Mouse (Mus musculus) hindbrain, embryonic 11.5 days (tissue): Measurements from ENCODE around the gene Gm28308. TPM values are rescaled to one million over a fixed set of nuclear protein-coding genes. Genes with fewer than 3 reads are reported as not detected.

Experiments
- ATAC-seq: fragments of 200-750 bp; cut with Nextera tagmentation; 2 replicates; pipeline ENCODE4 v1.8.0; 2017; ENCODE audit warnings: mild to moderate bottlenecking, moderate TSS enrichment, moderate library complexity; ENCODE audit not compliant: low FRiP score
- DNase-seq: peaks from one replicate; pipeline ENCODE4 v3.0.0-alpha.2; 2015; ENCODE audit warnings: low spot score
- H3K27ac ChIP-seq: fragments of 300-500 bp; sonication (generic); 2 replicates; pipeline ENCODE4 v1.5.1; 2014; ENCODE audit warnings: mild to moderate bottlenecking, low read depth, low read length
- H3K27me3 ChIP-seq: fragments of 300-500 bp; sonication (generic); 2 replicates; pipeline ENCODE4 v1.6.1; 2014; ENCODE audit warnings: mild to moderate bottlenecking, low read length, moderate library complexity, mixed read lengths; ENCODE audit not compliant: control insufficient read depth, insufficient read depth
- H3K36me3 ChIP-seq: fragments of 300-500 bp; sonication (generic); 2 replicates; pipeline ENCODE4 v1.6.1; 2014; ENCODE audit warnings: mild to moderate bottlenecking, low read length, moderate library complexity, mixed read lengths; ENCODE audit not compliant: control insufficient read depth, insufficient read depth
- H3K4me1 ChIP-seq: fragments of 300-500 bp; sonication (generic); replicated peaks from 2 replicates; pipeline ENCODE4 v1.6.1; 2014; ENCODE audit warnings: low read length, mixed read lengths; ENCODE audit not compliant: control insufficient read depth, insufficient read depth
- H3K4me2 ChIP-seq: fragments of 300-500 bp; sonication (generic); replicated peaks from 2 replicates; pipeline ENCODE4 v1.6.1; 2014; ENCODE audit warnings: mild to moderate bottlenecking, low read depth, low read length
- H3K4me3 ChIP-seq: fragments of 300-500 bp; sonication (generic); 2 replicates; pipeline ENCODE4 v1.5.1; 2014; ENCODE audit warnings: low read depth, low read length
- H3K9ac ChIP-seq: fragments of 300-500 bp; sonication (generic); 2 replicates; pipeline ENCODE4 v1.6.1; 2014; ENCODE audit warnings: low read depth, low read length
- H3K9me3 ChIP-seq: fragments of 300-500 bp; sonication (generic); 2 replicates; pipeline ENCODE4 v1.6.1; 2016; ENCODE audit warnings: low read length; ENCODE audit not compliant: control insufficient read depth
- WGBS: fragments of 180-500 bp; shearing (Covaris S2); extraction: QIAGEN DNeasy Blood & Tissue Kit; methylation state at CpG from one replicate; pipeline ENCODE4 v1.1.7; 2014; 5-methylcytosine and 5-hydroxymethylcytosine counted together
- polyA plus RNA-seq: library from polyadenylated mRNA; unstranded; fragments of >200 nt; fragmentation: Nextera tagmentation; extraction: Ambion mirVana; gene quantifications from 2 replicates; pipeline ENCODE4 v1.2.1, GENCODE M21; 2014

Gene Gm28308
- polyA plus RNA-seq, 1 experiment from 2014 or later: not detected

GRCm38 (mm10) chr6:52189909-52190308, 23.2 kb downstream of the Gm28308 start:
- H3K36me3 ChIP-seq: no peaks in the 10 kb centered on the region
- H3K4me3 ChIP-seq: peak overlapping the region; percentile 49
- H3K4me2 ChIP-seq: peak overlapping the region; percentile 62
- no peak for ATAC-seq
- H3K9me3 ChIP-seq: no peaks in the 10 kb centered on the region
- H3K27me3 ChIP-seq: peaks cover 79% of the 10 kb centered on the region
- H3K9ac ChIP-seq: peak overlapping the region; percentile 85
- WGBS: 9% methylated on average over 8 of the region's 8 CpGs
- DNase-seq: no peak
- H3K27ac ChIP-seq: peak overlapping the region; percentile 95
- H3K4me1 ChIP-seq: peaks cover 2% of the 10 kb centered on the region; the same call in 1 of the 2 replicates

GRCm38 (mm10) chr6:52189172-52189591, 24.0 kb downstream of the Gm28308 start:
- H3K9me3 ChIP-seq: no peaks in the 10 kb centered on the region
- H3K27me3 ChIP-seq: peaks cover 79% of the 10 kb centered on the region
- H3K4me3 ChIP-seq: peak overlapping the region; percentile 49
- ATAC-seq (no peak), DNase-seq (no peak)
- H3K4me1 ChIP-seq: peaks cover 4% of the 10 kb centered on the region
- H3K36me3 ChIP-seq: no peaks in the 10 kb centered on the region
- H3K9ac ChIP-seq: peak overlapping the region; percentile 85
- peak overlapping the region; percentile 62 for H3K4me2 ChIP-seq
- peak overlapping the region; percentile 95 for H3K27ac ChIP-seq
- 9% methylated on average over 5 of the region's 5 CpGs for WGBS

DNA sequence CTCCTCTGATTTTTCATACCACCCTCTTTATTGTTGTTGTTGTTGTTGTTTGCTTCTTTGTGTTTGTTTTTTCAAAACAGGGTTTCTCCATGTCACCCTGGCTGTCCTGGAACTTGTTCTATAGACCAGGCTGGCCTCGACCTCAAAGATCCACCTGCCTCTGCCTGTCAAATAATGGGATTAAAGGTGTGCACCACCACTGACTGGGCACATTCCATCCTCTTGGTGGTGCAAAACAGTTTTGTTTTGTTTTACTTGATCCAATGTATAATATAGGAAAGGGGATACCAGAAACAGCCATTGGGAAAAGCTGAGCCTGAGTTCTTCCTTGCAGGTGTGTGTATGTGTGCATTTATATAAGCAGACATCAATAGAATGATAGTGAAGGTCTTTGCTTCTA, 26.6 kb downstream of the Gm28308 start:
- peaks cover 84% of the 10 kb centered on the region for H3K27me3 ChIP-seq

GRCm38 (mm10) chr6:52185834-52186233, 27.3 kb downstream of the Gm28308 start:
- H3K9ac ChIP-seq: no peak overlapping the region
- H3K4me1 ChIP-seq: peaks cover 2% of the 10 kb centered on the region; the same call in 1 of the 2 replicates
- no peak overlapping the region; the same call in 1 of the 2 replicates for H3K4me3 ChIP-seq
- WGBS: 15% methylated on average over 3 of the region's 3 CpGs
- H3K9me3 ChIP-seq: no peaks in the 10 kb centered on the region
- peak overlapping the region; percentile 84; the same call in 1 of the 2 replicates for H3K27ac ChIP-seq
- no peak for DNase-seq
- peaks cover 85% of the 10 kb centered on the region for H3K27me3 ChIP-seq
- ATAC-seq: no peak
- H3K4me2 ChIP-seq: peak overlapping the region; percentile 32
- no peaks in the 10 kb centered on the region for H3K36me3 ChIP-seq

More for the DNA sequence above, 26.6 kb downstream of the Gm28308 start:
- 0 out of 2 replicates have a peak overlapping the region, but pooled peaks have one; percentile 54 for H3K27ac ChIP-seq
- H3K4me3 ChIP-seq: no peak overlapping the region
- no peaks in the 10 kb centered on the region for H3K9me3 ChIP-seq
- H3K36me3 ChIP-seq: no peaks in the 10 kb centered on the region
- H3K4me1 ChIP-seq: peaks cover 4% of the 10 kb centered on the region
- ATAC-seq: no peak
- no peak overlapping the region for H3K4me2 ChIP-seq
- no peak overlapping the region for H3K9ac ChIP-seq
- DNase-seq: no peak
- WGBS: 14% methylated on average over 1 of the region's 1 CpGs

- no peak for DNase-seq
- no peak for ATAC-seq
- H3K4me2 ChIP-seq: peak overlapping the region; percentile 40
- no peaks in the 10 kb centered on the region for H3K36me3 ChIP-seq
- peaks cover 87% of the 10 kb centered on the region for H3K27me3 ChIP-seq
- 0 out of 2 replicates have a peak overlapping the region, but pooled peaks have one; percentile 4 for H3K9ac ChIP-seq
- H3K4me3 ChIP-seq: no peak overlapping the region; the same call in 1 of the 2 replicates
- WGBS: under 1% methylated on average over 19 of the region's 19 CpGs
- H3K27ac ChIP-seq: peak overlapping the region; percentile 84
- H3K9me3 ChIP-seq: no peaks in the 10 kb centered on the region
- H3K4me1 ChIP-seq: peaks cover 2% of the 10 kb centered on the region; the same call in 1 of the 2 replicates
Measured at GRCm38 (mm10) chr6:52185222-52185621, 27.9 kb downstream of the Gm28308 start.

DNA sequence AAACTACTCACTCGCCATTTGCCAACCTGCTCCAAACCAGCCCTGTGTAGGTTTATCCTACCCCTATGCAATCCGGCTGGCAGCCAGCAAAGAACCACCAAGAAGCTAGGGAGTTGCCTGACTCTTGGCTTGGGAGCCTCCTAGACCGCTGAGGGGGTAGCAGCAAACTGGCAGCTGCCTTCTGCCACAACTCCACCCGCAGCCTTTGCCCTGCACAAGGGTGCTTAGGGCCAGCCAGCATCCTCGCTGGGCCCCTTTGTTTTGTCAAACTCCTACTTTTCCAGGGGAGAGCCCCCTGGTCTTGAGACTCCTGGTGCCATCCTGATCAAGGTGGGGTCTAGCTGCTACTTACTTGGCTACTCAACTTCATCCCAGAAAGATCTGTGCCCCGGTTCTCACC, 28.5 kb downstream of the Gm28308 start:
- ATAC-seq (no peak), DNase-seq (no peak)
- Histone ChIP-seq H3K9me3 (no peaks in the 10 kb centered on the region), H3K4me1 (peaks cover 2% of the 10 kb centered on the region; the same call in 1 of the 2 replicates), H3K9ac (peak overlapping the region; percentile 44; the same call in 1 of the 2 replicates), H3K27ac (peak overlapping the region; percentile 84), H3K4me3 (peak overlapping the region; percentile 12; the same call in 1 of the 2 replicates), H3K27me3 (peaks cover 86% of the 10 kb centered on the region), H3K36me3 (no peaks in the 10 kb centered on the region), H3K4me2 (peak overlapping the region; percentile 40)
- WGBS: 2% methylated on average over 6 of the region's 6 CpGs

DNA sequence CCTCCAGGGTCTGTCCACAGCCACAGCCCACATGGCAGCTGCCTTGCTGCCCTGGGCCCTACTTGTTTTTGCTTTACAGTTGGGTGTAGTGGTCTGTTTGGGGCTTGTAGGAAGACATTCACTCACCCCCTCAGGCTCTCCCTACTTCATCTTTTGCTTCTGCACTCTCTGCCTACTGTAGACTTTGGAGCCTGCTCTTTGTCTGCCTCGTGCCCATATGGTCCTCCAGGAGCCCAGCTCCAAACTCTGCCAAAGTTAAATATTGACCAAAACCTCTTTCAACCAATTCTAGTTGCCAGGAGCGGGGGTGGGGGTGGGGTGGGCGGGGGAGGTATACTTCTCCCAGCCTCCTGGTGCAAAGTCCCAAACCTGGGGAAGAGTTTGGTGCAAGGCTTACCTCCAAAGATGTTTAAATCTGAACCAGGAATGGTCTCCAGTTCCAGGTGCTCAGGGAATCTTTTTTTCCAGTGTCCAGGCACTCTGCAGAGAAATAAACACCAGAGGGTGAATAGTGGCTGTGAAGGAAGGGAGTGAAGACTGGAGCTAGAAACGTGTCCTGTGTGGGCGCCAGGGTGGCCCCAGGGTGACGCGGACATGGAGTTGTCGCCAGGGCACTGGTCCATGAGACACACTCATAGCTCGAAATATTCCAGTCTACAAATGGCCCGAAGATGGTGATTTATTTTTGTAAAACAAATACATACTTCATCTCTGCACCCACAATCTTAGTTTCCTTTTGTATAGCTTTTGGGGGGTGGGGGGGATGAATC, 29.6 kb downstream of the Gm28308 start:
- H3K9ac ChIP-seq: peak overlapping the region; percentile 37; the same call in 1 of the 2 replicates
- peak overlapping the region; percentile 84 for H3K27ac ChIP-seq
- H3K4me3 ChIP-seq: no peak overlapping the region
- 13% methylated on average over 10 of the region's 10 CpGs for WGBS
- H3K27me3 ChIP-seq: peaks cover 85% of the 10 kb centered on the region
- ATAC-seq: no peak
- DNase-seq: no peak
- H3K4me1 ChIP-seq: peaks cover 2% of the 10 kb centered on the region; the same call in 1 of the 2 replicates
- no peaks in the 10 kb centered on the region for H3K36me3 ChIP-seq
- peak overlapping the region; percentile 40 for H3K4me2 ChIP-seq
- H3K9me3 ChIP-seq: no peaks in the 10 kb centered on the region

DNA sequence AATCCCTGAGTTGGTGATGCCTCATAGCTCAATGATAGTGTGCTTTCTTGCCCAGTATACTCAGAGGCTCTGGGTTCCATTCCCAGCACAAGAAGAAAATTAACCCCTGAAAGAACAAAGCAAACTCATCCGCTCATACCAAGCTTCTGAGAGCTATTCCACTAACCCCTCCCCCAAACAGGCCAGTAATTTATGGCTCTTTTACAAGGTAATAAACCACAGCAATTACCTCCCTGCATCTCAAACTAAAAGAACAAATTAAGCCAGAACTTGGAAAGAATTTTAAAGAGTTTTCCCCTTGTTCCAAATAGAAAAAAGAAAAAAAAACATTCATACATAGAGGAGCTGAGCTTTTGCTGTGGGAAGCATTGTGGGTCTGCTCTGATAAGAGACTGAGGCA, 30.3 kb downstream of the Gm28308 start:
- DNase-seq (no peak), ATAC-seq (no peak)
- H3K4me1 ChIP-seq: peaks cover 2% of the 10 kb centered on the region; the same call in 1 of the 2 replicates
- no peaks in the 10 kb centered on the region for H3K36me3 ChIP-seq
- WGBS: 17% methylated on average over 1 of the region's 1 CpGs
- H3K27me3 ChIP-seq: peaks cover 85% of the 10 kb centered on the region
- no peak overlapping the region for H3K4me3 ChIP-seq
- H3K27ac ChIP-seq: peak overlapping the region; percentile 84
- no peaks in the 10 kb centered on the region for H3K9me3 ChIP-seq
- H3K4me2 ChIP-seq: peak overlapping the region; percentile 40; the same call in 1 of the 2 replicates
- no peak overlapping the region; the same call in 1 of the 2 replicates for H3K9ac ChIP-seq
